Mouse (Mus musculus): ENCODE results near the gene Tmem254c. TPM values are rescaled to one million over a fixed set of nuclear protein-coding genes. Genes with fewer than 3 reads are reported as not detected.
"Not testable (repeated sequence)": the region's sequence is repeated elsewhere in the genome, so short reads cannot be mapped to it uniquely, and the experiment has no call there.

Tmem254c gene
- polyA plus RNA-seq, 1 experiment from 2014 or later: 25.4 TPM

DNA sequence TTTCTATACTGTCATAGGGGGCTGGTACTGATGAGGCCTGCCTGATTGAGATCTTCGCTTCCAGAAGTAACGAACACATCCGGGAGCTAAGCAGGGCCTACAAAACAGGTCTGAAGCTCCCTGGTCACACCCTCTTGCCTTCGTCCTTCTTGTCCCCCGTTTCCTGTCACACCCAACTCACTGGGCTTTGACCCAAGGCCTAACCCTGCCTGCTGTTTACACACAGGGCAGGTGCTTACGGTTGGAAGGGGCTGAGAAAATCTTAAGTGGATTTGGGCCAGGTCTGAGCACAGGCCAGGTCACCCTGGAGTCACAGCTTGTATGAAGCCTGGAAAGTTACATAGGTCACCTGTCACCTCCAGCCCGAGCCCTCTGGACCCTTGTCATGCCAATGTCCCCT, 50.7 kb downstream of the Tmem254c start:
- not testable (repeated sequence) for H3K4me1 ChIP-seq (replicated peaks; ENCODE audit: control insufficient read depth, insufficient read depth, low read length); ATAC-seq (replicated peaks; ENCODE audit: low FRiP score); H3K36me3 ChIP-seq (ENCODE audit: control insufficient read depth, insufficient read depth, low read length); H3K4me2 ChIP-seq (ENCODE audit: low read depth, low read length, severe bottlenecking); H3K9me3 ChIP-seq (ENCODE audit: control insufficient read depth, low read length); DNase-seq (ENCODE audit: low spot score); H3K27me3 ChIP-seq (ENCODE audit: control insufficient read depth, insufficient read depth, low read length); H3K4me3 ChIP-seq (ENCODE audit: low read depth, low read length); H3K27ac ChIP-seq (ENCODE audit: low read depth, low read length); H3K9ac ChIP-seq (ENCODE audit: low read length)
- no CpG with 5 or more reads among the region's 7 CpGs for WGBS

Other genes starting within 250 kb of the Tmem254c start
- 3.6 and 5.0 TPM in 2 replicates for gene Anxa11, start 225.2 kb downstream of the Tmem254c start, polyA plus RNA-seq (2014; fragmentation: Nextera tagmentation; extraction: Ambion mirVana)
- gene Plac9a, start 164.3 kb downstream of the Tmem254c start, polyA plus RNA-seq (2014; fragmentation: Nextera tagmentation; extraction: Ambion mirVana): not detected in 2 replicates
- 2.2 and 2.4 TPM in 2 replicates for gene Tmem254a, start 139.7 kb downstream of the Tmem254c start, polyA plus RNA-seq (2014; fragmentation: Nextera tagmentation; extraction: Ambion mirVana)
- gene Cphx1, start 129.1 kb downstream of the Tmem254c start, polyA plus RNA-seq (2014; fragmentation: Nextera tagmentation; extraction: Ambion mirVana): not detected in 2 replicates
- gene Duxbl1, start 88.8 kb downstream of the Tmem254c start, polyA plus RNA-seq (2014; fragmentation: Nextera tagmentation; extraction: Ambion mirVana): 3.6 and 5.6 TPM in 2 replicates
- gene Gm9780, start 24.6 kb downstream of the Tmem254c start, polyA plus RNA-seq (2014; fragmentation: Nextera tagmentation; extraction: Ambion mirVana): 0.99 TPM in 1 of 2 replicates, not detected in the other
- gene Cphx2, start 14.2 kb upstream of the Tmem254c start, polyA plus RNA-seq (2014; fragmentation: Nextera tagmentation; extraction: Ambion mirVana): not detected in 2 replicates
- not detected in 2 replicates for gene Cphx3, start 14.9 kb upstream of the Tmem254c start, polyA plus RNA-seq (2014; fragmentation: Nextera tagmentation; extraction: Ambion mirVana)
- not detected in 2 replicates for gene Duxbl2, start 51.0 kb upstream of the Tmem254c start, polyA plus RNA-seq (2014; fragmentation: Nextera tagmentation; extraction: Ambion mirVana)
- 0.57 and 1.6 TPM in 2 replicates for gene Plac9b, start 115.1 kb upstream of the Tmem254c start, polyA plus RNA-seq (2014; fragmentation: Nextera tagmentation; extraction: Ambion mirVana)
- 8.8 and 18.8 TPM in 2 replicates for gene Tmem254b, start 139.7 kb upstream of the Tmem254c start, polyA plus RNA-seq (2014; fragmentation: Nextera tagmentation; extraction: Ambion mirVana)
- 5.0 and 6.4 TPM in 2 replicates for gene Duxbl3, start 190.6 kb upstream of the Tmem254c start, polyA plus RNA-seq (2014; fragmentation: Nextera tagmentation; extraction: Ambion mirVana)

All from forebrain, embryonic 11.5 days (tissue).